ENCODE assay signal across 11 mouse cellular contexts in genomic region chr9:112124184-112124583, GRCm38 (mm10).
"Had no signal": no experiment of that assay in that cellular context is flagged by ENCODE, and none has a peak within 500 bp of the region (broad histone marks: within the 10 kb centered on the region; RNA-seq: fewer than 3 reads in every experiment).

No protein-coding gene starts in this region.

- H3K9me3 ChIP-seq: limb, embryonic 13.5 days; midbrain, embryonic 13.5 days had no signal

- H3K9ac ChIP-seq: limb, embryonic 13.5 days; liver, embryonic 14.5 days; midbrain, embryonic 13.5 days had no signal

- DNase-seq: kidney, postnatal 14 days; layer of hippocampus, adult 9-11 months; layer of hippocampus, postnatal 36 days; lung, adult 2 months; lung, postnatal 36 days; right cerebral cortex, postnatal 14 days; thymus, postnatal 36 days had no signal

- ATAC-seq: lung, postnatal 0 days had no signal

- H3K4me2 ChIP-seq: limb, embryonic 13.5 days; midbrain, embryonic 13.5 days had no signal

- H3K27ac ChIP-seq: limb, embryonic 13.5 days; liver, embryonic 14.5 days had no signal

- H3K36me3 ChIP-seq: limb, embryonic 13.5 days had no signal

- H3K4me3 ChIP-seq: limb, embryonic 13.5 days; midbrain, embryonic 13.5 days had no signal
